In the genomic region with DNA sequence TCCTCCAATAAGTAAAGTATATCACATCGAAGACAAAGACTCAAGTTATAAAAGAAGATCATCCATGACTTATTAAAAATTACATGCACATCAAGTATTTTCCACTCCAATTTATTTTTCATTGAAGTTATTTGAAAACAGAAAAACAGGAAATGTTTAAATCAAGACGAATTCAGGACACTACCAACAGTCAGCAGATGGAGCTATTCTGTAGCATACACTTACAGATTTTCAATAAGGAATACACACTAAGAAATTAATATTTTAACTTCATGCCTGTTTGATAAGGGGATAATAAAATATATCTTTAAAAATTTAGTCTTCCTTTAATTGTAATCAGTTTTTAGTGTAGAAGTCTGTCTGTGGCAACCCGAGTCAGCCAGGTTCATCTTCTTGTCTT, we compare ENCODE assay signal across 17 mouse cellular contexts.
"Had no signal": no experiment of that assay in that cellular context is flagged by ENCODE, and none has a peak within 500 bp of the region (broad histone marks: within the 10 kb centered on the region; RNA-seq: fewer than 3 reads in every experiment).

No protein-coding gene starts in this region.

- H3K4me2 ChIP-seq: kidney, embryonic 15.5 days; limb, embryonic 12.5 days; limb, embryonic 15.5 days; liver, embryonic 11.5 days; lung, embryonic 14.5 days; midbrain, embryonic 12.5 days had no signal

- H3K27ac ChIP-seq: kidney, embryonic 15.5 days; limb, embryonic 12.5 days; limb, embryonic 15.5 days; liver, embryonic 14.5 days; macrophage; midbrain, embryonic 12.5 days had no signal

- H3K9me3 ChIP-seq: kidney, embryonic 15.5 days; limb, embryonic 12.5 days; limb, embryonic 15.5 days; midbrain, embryonic 12.5 days had no signal

- H3K4me3 ChIP-seq: kidney, embryonic 15.5 days; limb, embryonic 12.5 days; limb, embryonic 15.5 days; midbrain, embryonic 12.5 days had no signal

- H3K9ac ChIP-seq: kidney, embryonic 15.5 days; limb, embryonic 12.5 days; limb, embryonic 15.5 days; liver, embryonic 14.5 days; liver, postnatal 0 days; lung, embryonic 14.5 days; midbrain, embryonic 12.5 days had no signal

- DNase-seq: kidney, postnatal 10 days; kidney, postnatal 36 days; layer of hippocampus, adult 9-11 months; left cerebral cortex, postnatal 4 days; liver, postnatal 0 days; lung, embryonic 14.5 days; thymus, adult 18-20 months; thymus, postnatal 36 days had no signal

- ATAC-seq: liver, postnatal 0 days; lung, postnatal 0 days; midbrain, embryonic 16.5 days had no signal

- H3K4me1 ChIP-seq: kidney, embryonic 15.5 days; limb, embryonic 12.5 days; limb, embryonic 15.5 days; midbrain, embryonic 12.5 days had no signal

- H3K27me3 ChIP-seq: kidney, embryonic 15.5 days; limb, embryonic 12.5 days; limb, embryonic 15.5 days; midbrain, embryonic 12.5 days had no signal

- H3K36me3 ChIP-seq: kidney, embryonic 15.5 days; limb, embryonic 12.5 days; limb, embryonic 15.5 days; midbrain, embryonic 12.5 days had no signal
